Mouse (Mus musculus) G1E (cell line): ENCODE data around the gene Spryd3.

Experiments
- CTCF ChIP-seq: IDR thresholded peaks from 2 replicates; pipeline ENCODE4 v1.5.1; 2012; ENCODE audit warnings: low read depth, low read length, inconsistent platforms, mixed read lengths
- GATA1 ChIP-seq: IDR thresholded peaks from 2 replicates; pipeline ENCODE4 v1.6.1; 2012; ENCODE audit warnings: borderline replicate concordance, low read length, inconsistent platforms, mixed read lengths
- GATA2 ChIP-seq: IDR thresholded peaks from 2 replicates; pipeline ENCODE4 v1.6.1; 2012; ENCODE audit warnings: low read depth, low read length, inconsistent platforms, borderline replicate concordance
- POLR2AphosphoS5 ChIP-seq: IDR thresholded peaks from 2 replicates; pipeline ENCODE4 v1.6.1; 2012; ENCODE audit warnings: low read depth, low read length, inconsistent platforms; ENCODE audit not compliant: insufficient replicate concordance
- TAL1 ChIP-seq: conservative IDR thresholded peaks from 2 replicates; pipeline ENCODE4 v1.6.1; 2012; ENCODE audit warnings: low read depth, low read length, inconsistent platforms, mixed read lengths

GRCm38 (mm10) chr15:102149561-102149960 lies 13.5 kb upstream of the Spryd3 start:
- TF ChIP-seq CTCF (no peak), GATA1 (no peak), TAL1 (no peak), POLR2AphosphoS5 (no peak), GATA2 (no peak)
